Mouse (Mus musculus) heart, embryonic 16.5 days (tissue): Measurements from ENCODE around the gene Olfr325. TPM values are rescaled to one million over a fixed set of nuclear protein-coding genes. Genes with fewer than 3 reads are reported as not detected.

Source experiments
- ATAC-seq: fragments of 200-750 bp; cut with Nextera tagmentation; replicated peaks from 2 replicates; pipeline ENCODE4 v1.8.0; 2017; ENCODE audit warnings: moderate number of reproducible peaks; ENCODE audit not compliant: insufficient read depth, low FRiP score; ENCODE audit errors: extremely low read depth
- H3K27ac ChIP-seq: fragments of 300-500 bp; sonication (generic); 2 replicates; pipeline ENCODE4 v1.5.1; 2014; ENCODE audit warnings: mild to moderate bottlenecking, low read length, control low read depth, moderate library complexity
- H3K27me3 ChIP-seq: fragments of 300-500 bp; sonication (generic); 2 replicates; pipeline ENCODE4 v1.6.1; 2014; ENCODE audit warnings: low read length, mixed read lengths; ENCODE audit not compliant: control insufficient read depth, insufficient read depth
- H3K36me3 ChIP-seq: fragments of 300-500 bp; sonication (generic); 2 replicates; pipeline ENCODE4 v1.6.1; 2014; ENCODE audit not compliant: control insufficient read depth, insufficient read depth
- H3K4me1 ChIP-seq: fragments of 300-500 bp; sonication (generic); 2 replicates; pipeline ENCODE4 v1.6.1; 2014; ENCODE audit warnings: low read length, mixed read lengths; ENCODE audit not compliant: control insufficient read depth, insufficient read depth
- H3K4me2 ChIP-seq: fragments of 300-500 bp; sonication (generic); 2 replicates; pipeline ENCODE4 v1.6.1; 2014; ENCODE audit warnings: low read depth, mild to moderate bottlenecking, control low read depth, low read length
- H3K4me3 ChIP-seq: fragments of 300-500 bp; sonication (generic); 2 replicates; pipeline ENCODE4 v1.5.1; 2014; ENCODE audit warnings: mild to moderate bottlenecking, control low read depth, low read length
- H3K9ac ChIP-seq: fragments of 300-500 bp; sonication (generic); 2 replicates; pipeline ENCODE4 v1.6.1; 2014; ENCODE audit warnings: low read length, control low read depth
- H3K9me3 ChIP-seq: fragments of 300-500 bp; sonication (generic); replicated peaks from 2 replicates; pipeline ENCODE4 v1.6.1; 2016; ENCODE audit warnings: low read length; ENCODE audit not compliant: control insufficient read depth
- WGBS: fragments of 180-500 bp; shearing (Covaris S2); extraction: QIAGEN DNeasy Blood & Tissue Kit; methylation state at CpG from one replicate; pipeline ENCODE4 v1.1.7; 2014; 5-methylcytosine and 5-hydroxymethylcytosine counted together
- polyA plus RNA-seq: library from polyadenylated mRNA; unstranded; fragments of >200 nt; fragmentation: Nextera tagmentation; extraction: Ambion mirVana; gene quantifications from 2 replicates; pipeline ENCODE4 v1.2.1, GENCODE M21; 2015

The Olfr325 gene
- polyA plus RNA-seq, 1 experiment from 2014 or later: not detected

- no peak overlapping the region for H3K4me2 ChIP-seq
- no peak overlapping the region for H3K27ac ChIP-seq
- no peaks in the 10 kb centered on the region for H3K27me3 ChIP-seq
- no peak for ATAC-seq
- no peak overlapping the region for H3K4me3 ChIP-seq
- H3K4me1 ChIP-seq: no peaks in the 10 kb centered on the region
- H3K9ac ChIP-seq: no peak overlapping the region
- WGBS: 75% methylated on average over 13 of the region's 13 CpGs
- no peaks in the 10 kb centered on the region for H3K36me3 ChIP-seq
- H3K9me3 ChIP-seq: no peaks in the 10 kb centered on the region
These were observed 20.3 kb downstream of the Olfr325 start for GRCm38 (mm10) chr11:58597837-58598236.

GRCm38 (mm10) chr11:58602062-58602461 lies 24.5 kb downstream of the Olfr325 start:
- Histone ChIP-seq H3K9me3 (no peaks in the 10 kb centered on the region), H3K36me3 (no peaks in the 10 kb centered on the region), H3K9ac (no peak overlapping the region), H3K4me2 (no peak overlapping the region), H3K4me1 (no peaks in the 10 kb centered on the region), H3K27ac (no peak overlapping the region), H3K4me3 (no peak overlapping the region), H3K27me3 (no peaks in the 10 kb centered on the region)
- no peak for ATAC-seq

DNA sequence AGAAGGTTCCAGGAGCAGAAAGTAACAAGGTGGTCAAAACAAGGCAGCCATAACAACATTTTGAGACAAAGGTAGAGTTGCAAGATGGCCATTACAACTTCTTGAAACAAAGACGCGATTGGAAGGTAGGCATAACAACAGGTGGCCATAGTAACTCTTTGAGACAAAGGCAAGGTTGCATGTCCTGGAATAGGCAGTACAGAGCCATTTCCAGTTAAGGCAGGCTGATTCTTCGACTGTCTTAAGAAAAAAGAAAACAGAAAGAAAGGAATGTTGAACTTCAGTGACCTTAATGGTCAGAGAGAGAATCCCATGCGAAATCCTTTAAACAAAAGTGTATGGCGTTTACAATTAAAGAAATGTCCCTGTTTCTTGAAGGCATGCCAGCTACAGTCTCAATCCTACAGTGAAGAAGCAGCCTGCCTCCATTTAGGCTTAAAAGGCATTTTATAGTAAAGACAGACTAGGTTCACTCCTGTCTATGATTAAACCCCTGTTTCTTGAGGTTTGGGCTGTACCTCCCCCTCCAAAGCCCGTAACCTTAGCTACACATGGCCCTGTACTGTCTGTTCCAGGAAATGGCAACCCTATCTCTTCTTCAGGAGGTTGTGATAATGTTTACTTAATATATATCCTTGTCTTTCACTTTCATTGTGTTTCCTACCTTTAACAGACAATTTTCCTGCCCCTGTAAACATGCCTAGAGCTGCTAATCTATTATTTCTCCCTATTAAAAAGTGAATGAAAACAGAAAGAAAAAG lies 25.4 kb downstream of the Olfr325 start:
- Histone ChIP-seq H3K9ac (no peak overlapping the region), H3K36me3 (no peaks in the 10 kb centered on the region), H3K27me3 (no peaks in the 10 kb centered on the region), H3K9me3 (no peaks in the 10 kb centered on the region), H3K4me2 (no peak overlapping the region), H3K4me3 (no peak overlapping the region), H3K27ac (no peak overlapping the region), H3K4me1 (no peaks in the 10 kb centered on the region)
- no peak for ATAC-seq
- WGBS: 74% methylated on average over 6 of the region's 6 CpGs

- Histone ChIP-seq H3K4me1 (no peaks in the 10 kb centered on the region), H3K27me3 (no peaks in the 10 kb centered on the region), H3K27ac (no peak overlapping the region), H3K9me3 (no peaks in the 10 kb centered on the region), H3K9ac (no peak overlapping the region), H3K4me3 (no peak overlapping the region), H3K4me2 (no peak overlapping the region), H3K36me3 (no peaks in the 10 kb centered on the region)
- 51% methylated on average over 2 of the region's 2 CpGs for WGBS
- ATAC-seq: no peak
These were observed 27.2 kb downstream of the Olfr325 start for GRCm38 (mm10) chr11:58604688-58605087.

DNA sequence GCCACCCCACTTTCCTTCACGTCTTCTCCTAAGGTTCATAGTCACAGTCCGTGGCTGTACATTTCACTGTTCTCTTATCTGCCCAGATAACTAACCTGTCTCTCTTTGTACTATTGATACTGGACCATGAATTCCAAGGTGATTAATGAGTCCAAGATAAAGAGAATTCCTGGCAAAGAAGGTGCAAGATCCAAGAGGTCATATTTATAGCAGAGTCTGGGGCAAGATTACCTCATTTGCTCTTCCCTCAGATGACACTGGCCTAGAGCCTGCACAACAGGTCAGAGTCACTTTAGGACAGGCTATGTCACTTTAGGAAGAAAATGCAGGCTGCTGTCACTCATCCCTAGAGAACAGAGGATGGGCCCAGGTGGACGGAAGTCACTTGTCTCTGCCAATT lies 27.7 kb downstream of the Olfr325 start:
- H3K9me3 ChIP-seq: no peaks in the 10 kb centered on the region
- H3K36me3 ChIP-seq: no peaks in the 10 kb centered on the region
- 47% methylated on average over 3 of the region's 3 CpGs for WGBS
- no peak for ATAC-seq
- H3K4me3 ChIP-seq: no peak overlapping the region
- H3K27me3 ChIP-seq: no peaks in the 10 kb centered on the region
- H3K4me2 ChIP-seq: no peak overlapping the region
- H3K27ac ChIP-seq: no peak overlapping the region
- no peak overlapping the region for H3K9ac ChIP-seq
- no peaks in the 10 kb centered on the region for H3K4me1 ChIP-seq

DNA sequence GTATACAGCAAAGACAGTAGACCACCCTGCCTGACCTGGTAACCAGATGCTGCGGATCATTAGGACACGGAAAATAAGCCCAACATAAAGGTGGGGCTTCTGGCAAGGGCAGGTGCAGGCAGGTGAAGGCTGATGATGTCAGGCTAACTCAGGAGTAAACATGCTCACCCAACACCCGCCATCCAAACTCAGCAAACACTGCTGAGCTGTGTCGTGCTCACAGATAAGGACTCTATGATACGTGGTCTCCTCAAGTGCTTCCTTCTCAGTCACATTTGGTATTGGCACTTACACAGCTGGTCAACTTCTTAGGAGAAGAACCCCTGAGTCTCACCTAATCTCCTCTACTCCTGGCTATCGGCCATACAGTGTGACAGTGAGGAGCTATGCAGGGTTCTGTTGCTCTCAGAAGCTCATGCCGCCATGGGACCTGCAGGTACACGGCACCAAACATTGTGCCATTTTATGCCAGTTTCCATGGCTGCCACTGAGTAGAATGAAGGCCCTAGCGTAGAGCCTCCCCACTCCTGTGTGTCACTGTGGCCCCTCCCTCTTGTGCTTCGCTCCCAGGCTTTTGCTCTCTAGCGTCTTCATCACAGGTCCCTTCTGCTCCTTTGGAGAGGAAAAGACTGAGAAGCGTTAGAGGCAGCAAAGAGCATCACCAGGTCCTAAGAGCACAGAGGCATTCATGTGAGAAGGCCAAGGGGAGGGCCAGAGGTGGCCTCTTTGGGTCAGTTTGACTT lies 28.8 kb downstream of the Olfr325 start:
- H3K27ac ChIP-seq: no peak overlapping the region
- no peaks in the 10 kb centered on the region for H3K4me1 ChIP-seq
- no peak overlapping the region for H3K9ac ChIP-seq
- WGBS: 77% methylated on average over 12 of the region's 12 CpGs
- H3K4me2 ChIP-seq: no peak overlapping the region
- H3K9me3 ChIP-seq: no peaks in the 10 kb centered on the region
- no peaks in the 10 kb centered on the region for H3K36me3 ChIP-seq
- H3K27me3 ChIP-seq: no peaks in the 10 kb centered on the region
- ATAC-seq: no peak
- H3K4me3 ChIP-seq: no peak overlapping the region

DNA sequence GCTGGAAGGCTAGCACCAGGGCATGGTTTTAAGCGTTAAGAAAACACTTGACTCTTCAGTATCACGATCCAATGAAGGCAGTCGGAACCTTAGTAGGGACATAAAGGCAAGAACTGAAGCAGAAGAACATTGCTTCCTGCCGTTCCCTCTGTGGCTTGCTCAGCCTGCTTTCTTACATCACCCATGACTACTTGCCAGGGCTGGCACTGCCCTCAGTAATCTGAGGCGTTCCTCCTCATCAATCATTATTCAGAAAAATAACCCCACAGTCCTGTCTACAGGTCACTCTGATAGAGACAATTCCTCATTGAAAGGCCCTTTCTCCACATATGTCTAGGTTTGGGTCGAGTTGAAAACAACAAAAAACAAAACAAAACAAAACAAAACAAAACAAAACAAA lies 29.5 kb downstream of the Olfr325 start:
- WGBS: 79% methylated on average over 6 of the region's 6 CpGs
- ATAC-seq: no peak
- Histone ChIP-seq H3K27ac (no peak overlapping the region), H3K9ac (no peak overlapping the region), H3K4me3 (no peak overlapping the region), H3K36me3 (no peaks in the 10 kb centered on the region), H3K4me1 (no peaks in the 10 kb centered on the region), H3K9me3 (no peaks in the 10 kb centered on the region), H3K4me2 (no peak overlapping the region), H3K27me3 (no peaks in the 10 kb centered on the region)

GRCm38 (mm10) chr11:58613359-58613758 lies 35.8 kb downstream of the Olfr325 start:
- no peak overlapping the region for H3K4me3 ChIP-seq
- no peak for ATAC-seq
- WGBS: 51% methylated on average over 3 of the region's 3 CpGs
- H3K9ac ChIP-seq: no peak overlapping the region
- no peaks in the 10 kb centered on the region for H3K9me3 ChIP-seq
- no peaks in the 10 kb centered on the region for H3K36me3 ChIP-seq
- H3K4me2 ChIP-seq: no peak overlapping the region
- H3K27ac ChIP-seq: no peak overlapping the region
- H3K27me3 ChIP-seq: no peaks in the 10 kb centered on the region
- no peaks in the 10 kb centered on the region; the same call in 1 of the 2 replicates for H3K4me1 ChIP-seq

GRCm38 (mm10) chr11:58614526-58614925 lies 37.0 kb downstream of the Olfr325 start:
- Histone ChIP-seq H3K4me1 (no peaks in the 10 kb centered on the region; the same call in 1 of the 2 replicates), H3K9me3 (no peaks in the 10 kb centered on the region), H3K27me3 (no peaks in the 10 kb centered on the region), H3K9ac (no peak overlapping the region), H3K27ac (no peak overlapping the region), H3K4me2 (no peak overlapping the region), H3K36me3 (no peaks in the 10 kb centered on the region), H3K4me3 (no peak overlapping the region)
- ATAC-seq: no peak
